Mouse (Mus musculus) limb, embryonic 12.5 days (tissue): ENCODE results near the gene Gng10. TPM values are rescaled to one million over a fixed set of nuclear protein-coding genes. Genes with fewer than 3 reads are reported as not detected.

Experiments used
- ATAC-seq: fragments of 200-750 bp; cut with Nextera tagmentation; 2 replicates; pipeline ENCODE4 v1.8.0; 2017; ENCODE audit warnings: low read depth, moderate TSS enrichment; ENCODE audit not compliant: insufficient number of reproducible peaks, insufficient read depth, low FRiP score, low TSS enrichment
- H3K27ac ChIP-seq: fragments of 300-500 bp; sonication (generic); 2 replicates; pipeline ENCODE4 v1.5.1; 2016; ENCODE audit warnings: mild to moderate bottlenecking, moderate library complexity
- H3K27me3 ChIP-seq: fragments of 300-500 bp; sonication (generic); 2 replicates; pipeline ENCODE4 v1.6.1; 2016; ENCODE audit warnings: mild to moderate bottlenecking, moderate library complexity
- H3K36me3 ChIP-seq: fragments of 300-500 bp; sonication (generic); 2 replicates; pipeline ENCODE4 v1.6.1; 2016; ENCODE audit warnings: mild to moderate bottlenecking, moderate library complexity
- H3K4me1 ChIP-seq: fragments of 300-500 bp; sonication (generic); replicated peaks from 2 replicates; pipeline ENCODE4 v1.6.1; 2016
- H3K4me2 ChIP-seq: fragments of 300-500 bp; sonication (generic); 2 replicates; pipeline ENCODE4 v1.6.1; 2016; ENCODE audit warnings: mild to moderate bottlenecking, moderate library complexity
- H3K4me3 ChIP-seq: fragments of 300-500 bp; sonication (generic); replicated peaks from 2 replicates; pipeline ENCODE4 v1.5.1; 2016; ENCODE audit warnings: mild to moderate bottlenecking
- H3K9ac ChIP-seq: fragments of 300-500 bp; sonication (generic); replicated peaks from 2 replicates; pipeline ENCODE4 v1.6.1; 2016; ENCODE audit warnings: mild to moderate bottlenecking, moderate library complexity
- H3K9me3 ChIP-seq: fragments of 300-500 bp; sonication (generic); 2 replicates; pipeline ENCODE4 v1.6.1; 2016; ENCODE audit warnings: mild to moderate bottlenecking, moderate library complexity
- WGBS: fragments of 180-500 bp; shearing (Covaris S2); methylation state at CpG from one replicate; pipeline ENCODE4 v1.1.7; 2016; 5-methylcytosine and 5-hydroxymethylcytosine counted together
- polyA plus RNA-seq: library from polyadenylated mRNA; unstranded; fragments of >200 nt; fragmentation: Nextera tagmentation; extraction: Ambion mirVana; gene quantifications from 2 replicates; pipeline ENCODE4 v1.2.1, GENCODE M21; 2016

Gng10 gene
- polyA plus RNA-seq, 1 experiment from 2014 or later, result 166 TPM

- Histone ChIP-seq H3K27me3 (no peaks in the 10 kb centered on the region), H3K4me2 (no peak overlapping the region), H3K9ac (no peak overlapping the region), H3K27ac (no peak overlapping the region), H3K4me3 (no peak overlapping the region), H3K4me1 (no peaks in the 10 kb centered on the region), H3K36me3 (peaks cover 40% of the 10 kb centered on the region), H3K9me3 (no peaks in the 10 kb centered on the region)
- no peak for ATAC-seq
- 95% methylated on average over 2 of the region's 2 CpGs for WGBS
Observed at GRCm38 (mm10) chr4:59016922-59017321, 18.0 kb upstream of the Gng10 start.

GRCm38 (mm10) chr4:59034325-59034917 is 467 bp upstream of the Gng10 start:
- peak overlapping the region; percentile 67 for H3K4me2 ChIP-seq
- H3K27me3 ChIP-seq, result no peaks in the 10 kb centered on the region
- H3K4me1 ChIP-seq, result peaks cover 9% of the 10 kb centered on the region; the same call in 1 of the 2 replicates
- no peak overlapping the region for H3K27ac ChIP-seq
- 74% methylated on average over 10 of the region's 10 CpGs for WGBS
- peak overlapping the region; percentile 83 for H3K4me3 ChIP-seq
- H3K36me3 ChIP-seq, result peaks cover 9% of the 10 kb centered on the region
- H3K9ac ChIP-seq, result no peak overlapping the region
- peaks cover 7% of the 10 kb centered on the region; the same call in 1 of the 2 replicates for H3K9me3 ChIP-seq
- ATAC-seq, result peak; percentile 43; the same call in 1 of the 2 replicates

- ATAC-seq, result no peak
- WGBS, result 58% methylated on average over 18 of the region's 18 CpGs
- Histone ChIP-seq H3K4me3 (peak overlapping the region; percentile 83), H3K27ac (no peak overlapping the region), H3K36me3 (peaks cover 23% of the 10 kb centered on the region), H3K27me3 (no peaks in the 10 kb centered on the region), H3K9me3 (peaks cover 5% of the 10 kb centered on the region; the same call in 1 of the 2 replicates), H3K9ac (peak overlapping the region; percentile 84), H3K4me1 (peaks cover 9% of the 10 kb centered on the region; the same call in 1 of the 2 replicates), H3K4me2 (peak overlapping the region; percentile 67)
Observed at GRCm38 (mm10) chr4:59035786-59036350, 980 bp downstream of the Gng10 start.

GRCm38 (mm10) chr4:59036490-59037127 is 1.7 kb downstream of the Gng10 start:
- ATAC-seq, result no peak
- peaks cover 5% of the 10 kb centered on the region; the same call in 1 of the 2 replicates for H3K9me3 ChIP-seq
- H3K4me1 ChIP-seq, result peaks cover 9% of the 10 kb centered on the region; the same call in 1 of the 2 replicates
- no peak overlapping the region; the same call in 1 of the 2 replicates for H3K27ac ChIP-seq
- no peak overlapping the region for H3K4me2 ChIP-seq
- 52% methylated on average over 13 of the region's 13 CpGs for WGBS
- H3K9ac ChIP-seq, result no peak overlapping the region
- no peaks in the 10 kb centered on the region for H3K27me3 ChIP-seq
- peaks cover 26% of the 10 kb centered on the region for H3K36me3 ChIP-seq
- H3K4me3 ChIP-seq, result 0 out of 2 replicates have a peak overlapping the region, but pooled peaks have one; percentile 83

GRCm38 (mm10) chr4:59037525-59037924 is 2.6 kb downstream of the Gng10 start:
- Histone ChIP-seq H3K4me2 (no peak overlapping the region), H3K9ac (no peak overlapping the region), H3K9me3 (peaks cover 5% of the 10 kb centered on the region; the same call in 1 of the 2 replicates), H3K36me3 (peaks cover 32% of the 10 kb centered on the region), H3K27me3 (no peaks in the 10 kb centered on the region), H3K4me1 (peaks cover 9% of the 10 kb centered on the region; the same call in 1 of the 2 replicates), H3K4me3 (no peak overlapping the region), H3K27ac (no peak overlapping the region)
- no peak for ATAC-seq
- WGBS, result 97% methylated on average over 3 of the region's 3 CpGs

- 88% methylated on average over 11 of the region's 11 CpGs for WGBS
- no peaks in the 10 kb centered on the region for H3K27me3 ChIP-seq
- ATAC-seq, result no peak
- H3K9ac ChIP-seq, result no peak overlapping the region
- H3K36me3 ChIP-seq, result peaks cover 32% of the 10 kb centered on the region
- no peak overlapping the region for H3K4me2 ChIP-seq
- no peak overlapping the region for H3K4me3 ChIP-seq
- H3K27ac ChIP-seq, result no peak overlapping the region
- H3K9me3 ChIP-seq, result no peaks in the 10 kb centered on the region
- H3K4me1 ChIP-seq, result peaks cover 9% of the 10 kb centered on the region; the same call in 1 of the 2 replicates
Observed at GRCm38 (mm10) chr4:59040397-59041287, 5.8 kb downstream of the Gng10 start.

- H3K36me3 ChIP-seq, result peaks cover 32% of the 10 kb centered on the region
- ATAC-seq, result no peak
Observed at GRCm38 (mm10) chr4:59043074-59043473, 8.2 kb downstream of the Gng10 start.

GRCm38 (mm10) chr4:59043891-59044290 is 9.0 kb downstream of the Gng10 start:
- no peaks in the 10 kb centered on the region for H3K4me1 ChIP-seq
- H3K9ac ChIP-seq, result no peak overlapping the region
- 0 out of 2 replicates have a peak, but pooled peaks cover 3% of the 10 kb centered on the region for H3K9me3 ChIP-seq
- H3K27me3 ChIP-seq, result no peaks in the 10 kb centered on the region
- H3K36me3 ChIP-seq, result peaks cover 28% of the 10 kb centered on the region
- no peak overlapping the region for H3K4me3 ChIP-seq
- H3K27ac ChIP-seq, result no peak overlapping the region
- no peak for ATAC-seq
- WGBS, result 90% methylated on average over 6 of the region's 6 CpGs
- no peak overlapping the region for H3K4me2 ChIP-seq

More at GRCm38 (mm10) chr4:59043074-59043473, 8.2 kb downstream of the Gng10 start:
- no peak overlapping the region for H3K9ac ChIP-seq
- no peaks in the 10 kb centered on the region for H3K9me3 ChIP-seq
- no peak overlapping the region for H3K4me3 ChIP-seq
- no peaks in the 10 kb centered on the region for H3K4me1 ChIP-seq
- no peak overlapping the region for H3K27ac ChIP-seq
- H3K27me3 ChIP-seq, result no peaks in the 10 kb centered on the region
- 98% methylated on average over 5 of the region's 5 CpGs for WGBS
- no peak overlapping the region for H3K4me2 ChIP-seq

GRCm38 (mm10) chr4:59047222-59047621 is 12.3 kb downstream of the Gng10 start:
- Histone ChIP-seq H3K9me3 (0 out of 2 replicates have a peak, but pooled peaks cover 3% of the 10 kb centered on the region), H3K27me3 (no peaks in the 10 kb centered on the region), H3K4me1 (no peaks in the 10 kb centered on the region), H3K9ac (no peak overlapping the region), H3K36me3 (peaks cover under 1% of the 10 kb centered on the region; the same call in 1 of the 2 replicates), H3K27ac (no peak overlapping the region), H3K4me3 (no peak overlapping the region), H3K4me2 (no peak overlapping the region)
- ATAC-seq, result no peak
- WGBS, result 39% methylated on average over 3 of the region's 3 CpGs

GRCm38 (mm10) chr4:59051081-59051480 is 16.2 kb downstream of the Gng10 start:
- H3K4me1 ChIP-seq, result no peaks in the 10 kb centered on the region
- H3K27ac ChIP-seq, result no peak overlapping the region
- no peak overlapping the region for H3K4me2 ChIP-seq
- no peak for ATAC-seq
- H3K4me3 ChIP-seq, result no peak overlapping the region
- H3K9ac ChIP-seq, result no peak overlapping the region
- 90% methylated on average over 1 of the region's 1 CpGs for WGBS
- H3K9me3 ChIP-seq, result 0 out of 2 replicates have a peak, but pooled peaks cover 3% of the 10 kb centered on the region
- no peaks in the 10 kb centered on the region for H3K27me3 ChIP-seq
- no peaks in the 10 kb centered on the region for H3K36me3 ChIP-seq
